Mouse (Mus musculus): ENCODE data around the gene Olfr1381.
"Not testable (repeated sequence)": the region's sequence is repeated elsewhere in the genome, so short reads cannot be mapped to it uniquely, and the experiment has no call there.

Gene Olfr1381

DNA sequence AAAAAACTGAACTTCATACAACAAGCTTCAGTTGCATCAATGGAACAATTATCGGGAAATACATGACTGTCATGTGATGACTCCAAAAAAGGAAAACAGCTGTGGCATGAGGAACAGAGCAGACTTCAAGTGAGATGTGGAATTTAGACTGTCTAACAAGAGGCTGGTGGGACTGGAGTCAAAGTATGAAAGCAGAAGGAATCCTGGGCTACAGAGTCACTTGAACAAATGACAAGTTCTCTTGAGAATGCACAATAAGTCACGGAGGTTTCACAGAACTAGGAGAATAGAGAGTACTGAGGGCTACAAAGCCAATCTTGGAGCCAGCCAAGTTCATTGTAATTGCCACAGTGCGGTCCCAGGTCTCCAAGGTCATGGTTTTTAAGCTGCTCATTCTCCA, at the start of gene Olfr1381:
TSS of gene Olfr1381 (plus strand) at position 301 of the 400 bp plus-strand sequence.
- DNase-seq (ENCODE audit: low read depth, low spot score): not testable (repeated sequence)

DNA sequence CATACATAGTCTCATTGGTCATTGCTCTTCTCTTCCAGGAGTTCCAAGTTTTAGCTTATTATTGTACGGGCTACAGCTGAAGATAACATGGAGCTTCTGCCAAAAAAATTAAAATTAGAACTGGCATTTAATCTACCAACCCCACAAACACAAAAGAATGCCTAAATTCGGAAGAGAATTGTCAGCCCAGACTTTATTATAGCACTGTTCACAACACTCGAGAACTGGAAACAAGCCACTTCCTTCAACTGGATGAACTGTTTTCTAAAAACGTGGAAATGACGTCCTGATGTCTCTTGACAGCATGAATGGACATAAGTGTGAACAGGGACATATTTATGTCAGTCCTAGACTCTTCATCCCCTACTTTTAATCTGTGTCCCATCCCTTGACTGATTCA, 25.2 kb upstream of the Olfr1381 start:
- no peak for DNase-seq (ENCODE audit: low read depth, low spot score)

DNA sequence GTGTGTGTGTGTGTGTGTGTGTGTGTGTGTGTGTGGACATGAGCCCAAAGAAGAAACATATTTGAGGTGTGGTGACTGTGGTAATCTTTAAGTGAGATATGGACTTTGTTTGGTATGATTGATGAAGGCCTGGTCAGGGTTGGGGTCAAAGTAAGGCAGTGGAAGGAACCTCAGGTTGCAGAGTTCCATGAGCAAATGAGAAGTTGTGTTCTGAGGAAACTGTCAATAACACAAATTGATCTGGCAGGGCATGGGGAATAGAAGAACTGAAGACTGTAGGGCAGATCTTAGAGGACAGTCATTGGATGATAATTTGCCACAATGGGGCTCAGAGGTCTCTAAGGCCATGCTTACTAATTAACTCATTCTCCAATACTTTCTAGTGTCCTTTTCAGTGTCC, 23.9 kb upstream of the Olfr1381 start, which contains the start of gene Olfr1383:
TSS of gene Olfr1383 (plus strand) at position 301 of the 400 bp plus-strand sequence.
- DNase-seq (ENCODE audit: low read depth, low spot score): no peak

DNA sequence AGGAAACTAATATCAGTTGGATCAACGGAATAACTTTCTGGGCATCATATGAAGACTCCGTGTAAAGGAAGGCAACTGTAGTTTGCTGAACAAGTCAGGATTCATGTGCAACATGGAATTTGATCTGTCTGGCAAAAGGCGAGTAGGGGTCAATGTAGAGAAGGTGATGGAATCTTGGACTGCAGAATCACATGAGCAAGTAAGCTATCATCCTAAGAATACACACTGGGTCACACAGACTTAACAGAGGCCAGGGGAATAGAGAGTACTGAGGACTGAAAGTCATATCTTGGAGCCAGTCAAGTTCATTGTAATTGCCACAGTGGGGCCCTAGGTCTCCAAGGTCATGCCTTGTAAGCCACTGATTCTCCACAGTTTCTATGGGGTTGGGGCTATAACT, 15.3 kb upstream of the Olfr1381 start, which contains the start of gene Olfr1382:
TSS of gene Olfr1382 (plus strand) at position 301 of the 400 bp plus-strand sequence.
- no peak for DNase-seq (ENCODE audit: low read depth, low spot score)

DNA sequence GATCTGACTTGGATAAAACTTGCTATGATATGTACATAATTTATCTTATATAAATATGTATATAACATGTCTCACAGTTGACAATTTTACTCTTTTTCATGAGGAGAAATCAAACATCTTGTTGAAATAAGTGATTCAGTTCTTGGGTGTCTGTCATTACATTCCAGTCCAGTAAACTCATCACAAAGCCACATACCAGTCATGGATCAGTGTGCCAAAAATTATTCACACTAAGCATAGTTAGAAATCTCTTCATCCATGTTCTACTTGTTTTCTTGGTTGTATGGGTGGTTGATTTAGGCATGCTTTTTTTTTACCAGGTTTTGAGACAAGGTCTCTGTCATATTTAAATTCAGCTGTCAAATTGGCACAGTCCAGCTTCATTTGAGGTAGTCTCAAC, 10.5 kb upstream of the Olfr1381 start:
- no peak for DNase-seq (ENCODE audit: low read depth, low spot score)

DNA sequence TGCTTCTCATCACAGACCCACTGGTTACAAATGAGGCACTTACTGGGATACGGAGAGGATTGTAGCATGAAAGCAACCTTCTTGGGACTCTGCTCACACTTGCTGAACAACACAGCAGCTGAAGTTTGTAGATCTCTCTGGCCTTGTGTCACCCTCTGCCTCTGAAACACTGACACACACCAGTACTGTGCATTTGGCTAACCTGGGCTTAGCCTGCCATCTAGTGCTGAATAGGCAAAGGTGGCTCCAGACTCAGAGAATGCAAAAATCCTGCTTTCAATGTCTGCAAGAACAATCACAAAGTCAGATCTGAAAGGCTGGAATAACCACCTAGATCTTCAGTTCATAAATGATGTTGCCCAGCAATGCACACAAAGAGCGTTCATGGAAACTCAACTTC, 6.6 kb upstream of the Olfr1381 start:
- DNase-seq (ENCODE audit: low read depth, low spot score): not testable (repeated sequence)

DNA sequence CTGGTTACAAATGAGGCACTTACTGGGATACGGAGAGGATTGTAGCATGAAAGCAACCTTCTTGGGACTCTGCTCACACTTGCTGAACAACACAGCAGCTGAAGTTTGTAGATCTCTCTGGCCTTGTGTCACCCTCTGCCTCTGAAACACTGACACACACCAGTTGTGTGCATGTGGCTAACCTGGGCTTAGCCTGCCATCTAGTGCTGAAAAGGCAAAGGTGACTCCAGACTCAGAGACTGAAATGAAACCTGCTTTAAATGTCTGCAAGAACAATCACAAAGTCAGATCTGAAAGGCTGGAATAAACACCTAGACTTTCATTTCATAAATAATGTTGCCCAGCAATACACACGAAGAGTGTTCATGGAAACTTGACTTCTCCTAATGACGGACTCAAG, 10.8 kb downstream of the Olfr1381 start:
- DNase-seq (ENCODE audit: low read depth, low spot score): not testable (repeated sequence)

DNA sequence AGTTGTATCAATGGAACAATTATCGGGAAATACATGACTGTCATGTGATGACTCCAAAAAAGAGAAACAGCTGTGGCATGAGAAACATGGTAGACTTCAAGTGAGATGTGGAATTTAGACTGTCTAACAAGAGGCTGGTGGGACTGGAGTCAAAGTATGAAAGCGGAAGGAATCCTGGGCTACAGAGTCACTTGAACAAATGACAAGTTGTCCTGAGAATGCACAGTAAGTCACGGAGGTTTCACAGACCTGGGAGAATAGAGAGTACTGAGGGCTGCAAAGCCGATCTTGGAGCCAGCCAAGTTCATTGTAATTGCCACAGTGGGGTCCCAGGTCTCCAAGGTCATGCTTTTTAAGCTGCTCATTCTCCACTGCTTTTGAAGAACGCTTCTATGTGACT, 13.3 kb downstream of the Olfr1381 start, which contains the start of gene Olfr1380:
TSS of gene Olfr1380 (plus strand) at position 301 of the 400 bp plus-strand sequence.
- not testable (repeated sequence) for DNase-seq (ENCODE audit: low read depth, low spot score)

DNA sequence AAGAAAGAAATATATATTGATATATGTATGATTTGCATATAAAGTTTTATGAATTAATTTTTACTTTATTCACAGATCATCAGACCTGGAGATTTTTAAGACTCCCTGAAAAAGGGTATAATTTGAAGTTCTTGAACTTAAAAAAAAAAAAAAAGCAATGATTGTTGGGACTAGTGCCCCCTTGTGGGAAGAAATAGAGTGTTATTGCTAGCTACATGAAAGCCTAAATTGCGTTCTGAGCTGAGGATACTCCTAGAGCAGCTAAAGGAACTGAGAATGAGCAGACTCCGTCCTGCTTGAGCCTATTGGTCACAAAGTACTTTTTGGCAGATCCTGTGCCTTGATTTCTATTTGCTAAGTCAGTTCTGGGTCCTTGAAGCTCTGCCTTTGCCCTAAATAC, 31.8 kb downstream of the Olfr1381 start:
- DNase-seq (ENCODE audit: low read depth, low spot score): not testable (repeated sequence)

DNA sequence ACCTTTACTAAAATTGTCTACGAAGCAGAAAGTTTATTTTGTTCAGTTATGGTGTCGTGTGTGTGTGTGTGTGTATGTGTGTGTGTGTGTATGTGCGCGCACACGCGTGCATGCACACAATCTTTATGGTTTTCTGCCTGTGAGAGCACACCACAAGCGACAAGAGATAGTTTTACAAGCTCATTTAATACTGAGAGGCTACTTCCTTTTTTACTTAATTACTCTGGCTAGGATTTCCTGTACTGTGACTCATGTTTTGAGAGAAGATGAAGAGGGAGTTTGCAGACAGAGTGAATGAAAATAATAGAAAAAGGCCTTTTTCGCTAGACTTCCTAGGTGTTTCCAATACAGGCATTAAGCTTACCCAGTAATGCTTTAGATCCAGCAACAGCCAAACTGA, 37.2 kb downstream of the Olfr1381 start:
- DNase-seq (ENCODE audit: low read depth, low spot score): not testable (repeated sequence)

DNA sequence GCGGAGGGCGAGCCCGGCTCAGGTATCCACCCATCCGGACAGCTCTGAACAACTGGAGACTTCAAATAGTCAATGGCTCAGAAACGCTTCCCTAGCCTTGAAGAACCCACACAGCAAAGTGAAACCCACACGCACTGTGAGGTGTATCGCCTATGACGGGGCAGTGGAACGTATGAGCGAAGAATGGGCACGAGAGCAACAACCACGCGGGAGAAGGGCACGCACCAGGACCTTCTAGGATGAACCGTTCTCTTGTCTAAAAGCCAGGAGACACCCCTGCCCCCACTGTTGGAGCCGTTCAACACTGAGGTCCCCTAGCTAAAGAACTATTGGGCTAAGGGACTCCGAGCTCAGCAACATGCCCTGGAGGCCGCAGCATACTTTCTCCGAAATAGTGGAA, 47.0 kb downstream of the Olfr1381 start:
- no peak for DNase-seq (ENCODE audit: low read depth, low spot score)

DNA sequence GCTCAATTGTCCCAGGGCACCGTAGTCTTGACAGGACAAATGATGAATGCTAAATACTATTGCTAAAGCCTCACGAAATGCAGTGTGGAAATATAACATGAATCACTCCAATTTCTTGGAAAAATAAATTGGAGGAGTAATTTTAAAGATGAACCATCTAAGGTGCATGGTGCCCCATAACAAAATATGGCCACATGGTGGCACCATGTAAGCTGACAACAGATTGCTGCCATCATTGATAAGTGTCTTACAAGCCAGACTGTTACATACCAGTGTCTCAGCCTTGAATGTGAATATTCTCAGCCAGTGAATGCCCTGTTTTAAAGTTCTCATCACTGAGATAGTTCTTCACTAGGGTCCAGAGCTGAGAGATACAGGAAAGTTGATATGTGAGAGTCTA, 53.9 kb downstream of the Olfr1381 start:
- not testable (repeated sequence) for DNase-seq (ENCODE audit: low read depth, low spot score)

Data from skeletal muscle tissue, adult 2 months (tissue).